Mouse (Mus musculus): Measurements from ENCODE around the gene Rnf144a. TPM values are rescaled to one million over a fixed set of nuclear protein-coding genes. Genes with fewer than 3 reads are reported as not detected.

Rnf144a gene
- 3.7 and 3.9 TPM in 2 replicates for polyA plus RNA-seq (2012; ENCODE audit: low replicate concordance)

GRCm38 (mm10) chr12:26415104-26415771 lies at the start of gene Rnf144a:
TSS of gene Rnf144a (minus strand) at chr12:26415254.

GRCm38 (mm10) chr12:26456028-26456698 lies 41.1 kb upstream of the Rnf144a start, which contains the start of gene Rsad2:
TSS of gene Rsad2 (minus strand) at chr12:26456452.

Other genes starting within 250 kb of the Rnf144a start
- gene Rsad2, start 41.2 kb upstream of the Rnf144a start, polyA plus RNA-seq (2012; ENCODE audit: low replicate concordance) = 21.3 and 21.6 TPM in 2 replicates
- gene Cmpk2, start 54.0 kb upstream of the Rnf144a start, polyA plus RNA-seq (2012; ENCODE audit: low replicate concordance) = 3.7 and 7.5 TPM in 2 replicates

Measured in leukemia stem cell, adult 10-12 weeks (primary cell).